Mouse (Mus musculus): ENCODE measurements around the gene Pip4k2b. TPM values are rescaled to one million over a fixed set of nuclear protein-coding genes. Genes with fewer than 3 reads are reported as not detected.

Gene Pip4k2b
- 2.4 and 3.1 TPM in 2 replicates for polyA plus RNA-seq (2021; fragmentation: Nextera tagmentation)
- long read RNA-seq, experiment 1, partial matches to known transcripts = 0 of 9 reads
- long read RNA-seq, experiment 1, other reads (novel, unspliced or antisense) = 9 of 9 reads
- long read RNA-seq, experiment 2, full-length matches to known transcripts = 1 of 8 reads
- long read RNA-seq, experiment 2, partial matches to known transcripts = 0 of 8 reads
- long read RNA-seq, experiment 2, other reads (novel, unspliced or antisense) = 7 of 8 reads

GRCm38 (mm10) chr11:97744063-97744717 lies at the start of gene Pip4k2b:
TSS of gene Pip4k2b (minus strand) at chr11:97744704.

GRCm38 (mm10) chr11:97781832-97782563 lies 37.5 kb upstream of the Pip4k2b start, which contains the start of gene Rpl23:
TSS of gene Rpl23 (minus strand) at chr11:97782437.

GRCm38 (mm10) chr11:97775808-97776496 lies 31.4 kb upstream of the Pip4k2b start, which contains the start of gene 1700001P01Rik:
TSS of gene 1700001P01Rik (minus strand) at chr11:97775918.

GRCm38 (mm10) chr11:97766154-97766881 lies 21.8 kb upstream of the Pip4k2b start, which contains the start of gene Cwc25:
TSS of gene Cwc25 (minus strand) at chr11:97766556.

GRCm38 (mm10) chr11:97703039-97703826 lies 41.3 kb downstream of the Pip4k2b start, which contains the start of gene Psmb3:
TSS of gene Psmb3 (plus strand) at chr11:97703399.

GRCm38 (mm10) chr11:97700003-97700745 lies 44.3 kb downstream of the Pip4k2b start, which contains the start of gene Pcgf2:
TSS of gene Pcgf2 (minus strand) at chr11:97700497.

GRCm38 (mm10) chr11:97685613-97686321 lies 58.7 kb downstream of the Pip4k2b start, which contains the start of gene Cisd3:
TSS of gene Cisd3 (plus strand) at chr11:97685826.

Small RNA genes lying within 50 kb of the gene (microRNA-seq; reads per million reads assigned to microRNA genes)
- gene Mir6927 = 0.64 reads per million
- gene Mir8102 = not detected

Other genes with a start within 250 kb of the Pip4k2b start
- gene 4933428G20Rik, start 244.4 kb downstream of the Pip4k2b start, polyA plus RNA-seq (2021; fragmentation: Nextera tagmentation) = not detected in 2 replicates
- gene Srcin1, start 168.5 kb downstream of the Pip4k2b start, polyA plus RNA-seq (2021; fragmentation: Nextera tagmentation) = 4.8 and 6.1 TPM in 2 replicates
- 2.8 and 4.2 TPM in 2 replicates for gene Epop, start 115.0 kb downstream of the Pip4k2b start, polyA plus RNA-seq (2021; fragmentation: Nextera tagmentation)
- gene Mllt6, start 81.3 kb downstream of the Pip4k2b start, polyA plus RNA-seq (2021; fragmentation: Nextera tagmentation) = 4.2 and 4.3 TPM in 2 replicates
- 79.0 and 82.9 TPM in 2 replicates for gene Cisd3, start 58.9 kb downstream of the Pip4k2b start, polyA plus RNA-seq (2021; fragmentation: Nextera tagmentation)
- 3.3 and 3.7 TPM in 2 replicates for gene Pcgf2, start 44.2 kb downstream of the Pip4k2b start, polyA plus RNA-seq (2021; fragmentation: Nextera tagmentation)
- 415 and 436 TPM in 2 replicates for gene Psmb3, start 41.3 kb downstream of the Pip4k2b start, polyA plus RNA-seq (2021; fragmentation: Nextera tagmentation)
- 8.1 and 8.3 TPM in 2 replicates for gene Cwc25, start 21.9 kb upstream of the Pip4k2b start, polyA plus RNA-seq (2021; fragmentation: Nextera tagmentation)
- 0.53 TPM in 1 of 2 replicates, not detected in the other for gene 1700001P01Rik, start 31.2 kb upstream of the Pip4k2b start, polyA plus RNA-seq (2021; fragmentation: Nextera tagmentation)
- 631 and 670 TPM in 2 replicates for gene Rpl23, start 37.7 kb upstream of the Pip4k2b start, polyA plus RNA-seq (2021; fragmentation: Nextera tagmentation)
- gene Lasp1, start 54.3 kb upstream of the Pip4k2b start, polyA plus RNA-seq (2021; fragmentation: Nextera tagmentation) = 36.2 and 46.2 TPM in 2 replicates
- 88.3 and 97.9 TPM in 2 replicates for gene B230217C12Rik, start 96.1 kb upstream of the Pip4k2b start, polyA plus RNA-seq (2021; fragmentation: Nextera tagmentation)
- gene Fbxo47, start 139.4 kb upstream of the Pip4k2b start, polyA plus RNA-seq (2021; fragmentation: Nextera tagmentation) = 0.77 and 1.2 TPM in 2 replicates
- gene Plxdc1, start 241.7 kb upstream of the Pip4k2b start, polyA plus RNA-seq (2021; fragmentation: Nextera tagmentation) = 7.8 and 10.7 TPM in 2 replicates